Mouse (Mus musculus): Measurements from ENCODE around the gene Poc1b. TPM values are rescaled to one million over a fixed set of nuclear protein-coding genes. Genes with fewer than 3 reads are reported as not detected.

The Poc1b gene
- polyA plus RNA-seq, 1 experiment from 2014 or later, result 11.9 TPM

DNA sequence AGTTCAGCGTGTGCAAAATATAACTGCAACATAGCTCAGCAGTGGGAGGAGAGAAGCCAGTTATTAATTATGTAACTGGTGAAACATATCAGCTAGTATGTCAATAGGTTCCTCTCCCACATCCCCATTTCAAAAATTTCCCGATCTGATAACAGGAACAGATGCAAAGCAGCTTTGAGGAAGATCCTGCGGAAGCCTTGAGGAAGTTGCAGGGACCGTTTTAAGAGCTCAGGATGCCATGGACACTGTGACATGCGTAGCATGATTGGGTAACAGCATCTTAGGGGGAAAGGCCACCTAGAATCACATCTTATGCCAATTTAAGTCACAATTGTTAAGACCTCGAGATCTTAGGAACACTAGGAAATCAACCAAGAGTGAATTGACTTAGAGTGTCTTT lies 16.9 kb upstream of the Poc1b start:
- H3K27me3 ChIP-seq, result no peaks in the 10 kb centered on the region
- no peak overlapping the region for H3K9ac ChIP-seq
- no peaks in the 10 kb centered on the region for H3K9me3 ChIP-seq
- 87% methylated on average over 6 of the region's 6 CpGs for WGBS
- H3K4me1 ChIP-seq (replicated peaks), result no peaks in the 10 kb centered on the region
- no peak overlapping the region for H3K4me3 ChIP-seq
- ATAC-seq (ENCODE audit: low FRiP score), result no peak
- H3K27ac ChIP-seq, result no peak overlapping the region
- no peaks in the 10 kb centered on the region for H3K36me3 ChIP-seq
- no peak overlapping the region for H3K4me2 ChIP-seq

GRCm38 (mm10) chr10:99093364-99093763 lies 13.5 kb upstream of the Poc1b start:
- Histone ChIP-seq H3K4me1 (replicated peaks) (no peaks in the 10 kb centered on the region), H3K9ac (no peak overlapping the region), H3K36me3 (no peaks in the 10 kb centered on the region), H3K4me3 (no peak overlapping the region), H3K4me2 (no peak overlapping the region), H3K27ac (no peak overlapping the region), H3K27me3 (no peaks in the 10 kb centered on the region), H3K9me3 (no peaks in the 10 kb centered on the region)
- WGBS, result 82% methylated on average over 2 of the region's 2 CpGs
- ATAC-seq (ENCODE audit: low FRiP score), result no peak

DNA sequence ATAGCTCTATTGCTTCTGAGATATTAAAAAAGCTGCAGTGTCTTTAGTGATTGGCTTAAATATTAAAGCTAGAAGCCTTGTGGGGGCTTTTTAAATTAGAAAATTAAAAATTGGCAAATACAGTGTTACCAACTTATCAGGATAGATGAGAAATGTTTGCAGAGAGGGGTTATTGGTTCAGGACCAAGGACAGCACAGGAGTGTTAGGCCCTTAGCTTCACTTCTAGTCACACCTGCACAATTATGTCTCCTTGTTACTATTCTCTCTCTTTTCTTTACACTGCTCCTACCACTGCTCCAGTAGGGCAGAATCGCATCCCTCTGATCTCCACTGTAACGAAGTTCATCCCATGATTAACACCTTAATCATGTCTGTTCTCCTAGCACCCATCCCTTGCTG lies 11.7 kb upstream of the Poc1b start:
- H3K27me3 ChIP-seq, result no peaks in the 10 kb centered on the region
- 83% methylated on average over 2 of the region's 2 CpGs for WGBS
- ATAC-seq (ENCODE audit: low FRiP score), result no peak
- H3K4me2 ChIP-seq, result no peak overlapping the region
- H3K4me1 ChIP-seq (replicated peaks), result no peaks in the 10 kb centered on the region
- no peaks in the 10 kb centered on the region for H3K9me3 ChIP-seq
- H3K27ac ChIP-seq, result no peak overlapping the region
- no peak overlapping the region for H3K4me3 ChIP-seq
- H3K36me3 ChIP-seq, result no peaks in the 10 kb centered on the region
- no peak overlapping the region for H3K9ac ChIP-seq

DNA sequence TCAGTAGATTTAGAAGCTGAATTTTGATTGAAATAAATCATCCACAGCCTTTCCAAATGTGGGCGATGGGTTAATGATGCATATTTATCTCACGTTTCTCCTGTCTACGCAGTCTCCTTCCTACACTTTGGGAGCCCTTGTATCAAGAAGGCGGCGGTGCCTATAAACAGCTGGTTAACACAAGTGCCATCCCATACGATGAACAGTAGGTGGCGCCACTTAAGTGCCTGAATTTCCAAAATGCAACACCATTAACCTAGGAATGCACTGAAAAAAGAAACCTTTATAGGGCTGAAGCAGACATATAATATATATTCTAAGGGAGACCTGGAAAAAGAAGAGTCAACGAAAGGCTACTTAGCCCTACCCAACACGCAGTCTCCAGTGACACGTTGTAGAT lies 9.5 kb upstream of the Poc1b start:
- no peak for ATAC-seq (ENCODE audit: low FRiP score)
- Histone ChIP-seq H3K9ac (no peak overlapping the region), H3K36me3 (no peaks in the 10 kb centered on the region), H3K4me3 (no peak overlapping the region), H3K4me2 (no peak overlapping the region), H3K27me3 (no peaks in the 10 kb centered on the region), H3K9me3 (no peaks in the 10 kb centered on the region), H3K4me1 (replicated peaks) (no peaks in the 10 kb centered on the region), H3K27ac (no peak overlapping the region)
- 75% methylated on average over 10 of the region's 10 CpGs for WGBS

DNA sequence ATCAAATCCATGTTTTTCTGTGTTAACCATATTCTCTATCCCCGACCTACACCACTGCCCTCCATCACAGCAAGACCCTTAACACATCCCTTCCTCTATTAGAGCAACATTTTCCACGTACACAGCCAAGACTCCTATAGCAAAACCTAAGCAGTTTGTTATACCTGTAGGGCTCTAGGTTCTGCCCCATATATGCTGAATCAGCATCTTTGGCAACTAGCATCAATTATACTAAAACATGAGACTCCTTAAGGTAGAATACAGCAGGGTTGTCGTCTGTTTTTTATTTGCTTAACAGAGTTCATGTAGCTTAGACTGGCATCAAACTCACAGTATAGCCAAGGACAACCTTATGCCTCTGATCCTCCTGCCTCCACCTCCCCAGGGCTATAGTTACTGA lies 1.3 kb upstream of the Poc1b start:
- peaks cover 16% of the 10 kb centered on the region for H3K36me3 ChIP-seq

DNA sequence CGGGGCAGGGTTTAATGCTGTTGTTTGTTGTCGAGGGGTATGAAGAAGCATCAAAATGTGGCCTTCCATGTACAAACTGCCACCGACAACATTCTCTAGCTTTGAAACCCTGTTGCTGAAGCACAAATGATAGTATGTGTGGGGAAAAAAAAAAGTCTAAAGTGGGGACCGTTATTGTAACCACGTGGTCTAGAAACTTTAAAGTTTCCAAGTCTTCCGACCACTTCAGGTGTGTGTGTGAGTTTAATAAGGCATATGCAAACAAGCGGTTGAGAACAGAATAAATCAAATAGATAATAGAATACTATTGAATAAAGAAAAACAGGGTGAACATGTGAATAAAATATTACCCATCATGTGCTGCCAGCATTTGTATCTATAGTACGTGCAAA lies 529 bp upstream of the Poc1b start:
- 32% methylated on average over 8 of the region's 8 CpGs for WGBS
- ATAC-seq (ENCODE audit: low FRiP score), result 0 out of 2 replicates have a peak, but pooled peaks have one; percentile 1
- no peaks in the 10 kb centered on the region for H3K9me3 ChIP-seq

More for the DNA sequence above, 1.3 kb upstream of the Poc1b start:
- 93% methylated on average over 3 of the region's 3 CpGs for WGBS
- Histone ChIP-seq H3K27ac (no peak overlapping the region), H3K4me1 (replicated peaks) (peaks cover 33% of the 10 kb centered on the region), H3K27me3 (no peaks in the 10 kb centered on the region), H3K9ac (no peak overlapping the region), H3K4me3 (no peak overlapping the region), H3K4me2 (peak overlapping the region; percentile 94; the same call in 1 of the 2 replicates), H3K9me3 (no peaks in the 10 kb centered on the region)
- ATAC-seq (ENCODE audit: low FRiP score), result no peak

GRCm38 (mm10) chr10:99107964-99108363 lies 1.1 kb downstream of the Poc1b start, which contains the start of gene Galnt4:
TSS of gene Galnt4 (plus strand) at chr10:99108159.
- H3K9ac ChIP-seq, result peak within 1 kb of the TSS; percentile 93
- ATAC-seq (ENCODE audit: low FRiP score), result peak; percentile 76
- no peaks in the 10 kb centered on the region for H3K27me3 ChIP-seq
- no peaks in the 10 kb centered on the region for H3K9me3 ChIP-seq
- peak within 1 kb of the TSS; percentile 92 for H3K4me3 ChIP-seq
- peaks cover 48% of the 10 kb centered on the region for H3K4me1 ChIP-seq (replicated peaks)
- WGBS, result under 1% methylated on average over 22 of the region's 22 CpGs
- peak within 1 kb of the TSS; percentile 94 for H3K27ac ChIP-seq
- H3K4me2 ChIP-seq, result peak within 1 kb of the TSS; percentile 94
- peaks cover 23% of the 10 kb centered on the region for H3K36me3 ChIP-seq

More for the DNA sequence above, 529 bp upstream of the Poc1b start:
- peaks cover 40% of the 10 kb centered on the region for H3K4me1 ChIP-seq (replicated peaks)
- peak overlapping the region; percentile 93 for H3K9ac ChIP-seq
- H3K27me3 ChIP-seq, result no peaks in the 10 kb centered on the region
- H3K36me3 ChIP-seq, result peaks cover 23% of the 10 kb centered on the region
- peak overlapping the region; percentile 94 for H3K4me2 ChIP-seq
- H3K27ac ChIP-seq, result no peak overlapping the region
- peak overlapping the region; percentile 92 for H3K4me3 ChIP-seq

GRCm38 (mm10) chr10:99108431-99108982 lies 1.7 kb downstream of the Poc1b start:
- no peak; the same call in 1 of the 2 replicates for ATAC-seq (ENCODE audit: low FRiP score)

DNA sequence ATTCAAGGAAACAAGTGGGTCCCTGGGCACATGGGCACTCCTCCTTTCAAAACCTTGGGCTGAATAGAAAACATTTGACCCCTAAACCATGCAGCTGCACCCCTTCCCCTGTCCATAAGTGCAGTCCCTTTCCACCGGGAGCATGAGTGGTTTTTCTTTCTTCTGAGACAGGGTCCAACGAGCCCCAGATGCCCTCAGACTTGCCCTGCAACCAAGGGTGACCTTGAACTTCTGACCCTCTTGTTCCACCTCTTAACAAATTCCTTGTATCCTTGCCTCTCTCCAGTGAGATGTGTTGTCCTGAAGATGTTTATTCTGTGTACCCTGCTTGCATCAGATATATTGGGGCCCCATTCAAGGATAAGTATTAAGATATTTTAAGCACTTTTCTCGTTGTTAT lies 6.7 kb downstream of the Poc1b start:
- Histone ChIP-seq H3K9ac (no peak overlapping the region), H3K4me1 (replicated peaks) (peaks cover 43% of the 10 kb centered on the region), H3K4me3 (no peak overlapping the region), H3K4me2 (no peak overlapping the region), H3K36me3 (peaks cover 23% of the 10 kb centered on the region), H3K27me3 (no peaks in the 10 kb centered on the region), H3K9me3 (no peaks in the 10 kb centered on the region), H3K27ac (no peak overlapping the region)
- WGBS, result 45% methylated on average over 3 of the region's 3 CpGs
- no peak for ATAC-seq (ENCODE audit: low FRiP score)

More at GRCm38 (mm10) chr10:99108431-99108982, 1.7 kb downstream of the Poc1b start:
- no peak overlapping the region for H3K27ac ChIP-seq
- peak overlapping the region; percentile 92 for H3K4me3 ChIP-seq
- 40% methylated on average over 12 of the region's 12 CpGs for WGBS
- H3K36me3 ChIP-seq, result peaks cover 23% of the 10 kb centered on the region
- H3K27me3 ChIP-seq, result no peaks in the 10 kb centered on the region
- peaks cover 50% of the 10 kb centered on the region for H3K4me1 ChIP-seq (replicated peaks)
- no peaks in the 10 kb centered on the region for H3K9me3 ChIP-seq
- H3K4me2 ChIP-seq, result peak overlapping the region; percentile 94
- peak overlapping the region; percentile 93 for H3K9ac ChIP-seq

DNA sequence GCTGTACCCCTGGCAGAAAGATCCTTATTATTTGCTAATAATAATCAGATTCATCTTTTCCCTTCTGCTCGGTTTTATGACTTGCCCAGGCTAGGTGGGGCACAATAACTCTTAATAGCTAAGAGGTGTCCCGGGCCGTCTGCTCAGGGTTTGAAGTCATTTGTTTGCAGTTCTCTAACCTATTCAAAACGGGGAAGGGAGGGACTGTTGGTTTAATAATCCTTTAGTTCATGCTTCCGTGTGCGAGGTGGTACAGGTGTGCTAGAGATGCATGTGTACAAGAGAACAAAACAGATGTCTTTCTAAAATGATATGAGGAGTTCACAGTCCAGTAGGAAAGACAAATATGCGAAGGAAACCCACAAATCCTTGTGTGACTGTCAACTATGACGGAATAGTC lies 7.5 kb downstream of the Poc1b start:
- Histone ChIP-seq H3K36me3 (peaks cover 22% of the 10 kb centered on the region), H3K9me3 (no peaks in the 10 kb centered on the region), H3K4me2 (no peak overlapping the region), H3K27me3 (no peaks in the 10 kb centered on the region), H3K27ac (no peak overlapping the region), H3K9ac (no peak overlapping the region), H3K4me3 (no peak overlapping the region), H3K4me1 (replicated peaks) (peaks cover 35% of the 10 kb centered on the region)
- no peak for ATAC-seq (ENCODE audit: low FRiP score)
- 88% methylated on average over 8 of the region's 8 CpGs for WGBS

GRCm38 (mm10) chr10:99115471-99116236 lies 8.8 kb downstream of the Poc1b start:
- H3K27me3 ChIP-seq, result no peaks in the 10 kb centered on the region
- no peak overlapping the region for H3K9ac ChIP-seq
- H3K9me3 ChIP-seq, result no peaks in the 10 kb centered on the region
- no peak for ATAC-seq (ENCODE audit: low FRiP score)
- H3K4me1 ChIP-seq (replicated peaks), result peaks cover 26% of the 10 kb centered on the region
- 65% methylated on average over 17 of the region's 18 CpGs for WGBS
- H3K36me3 ChIP-seq, result peaks cover 10% of the 10 kb centered on the region
- no peak overlapping the region for H3K4me2 ChIP-seq
- H3K27ac ChIP-seq, result no peak overlapping the region
- no peak overlapping the region for H3K4me3 ChIP-seq

DNA sequence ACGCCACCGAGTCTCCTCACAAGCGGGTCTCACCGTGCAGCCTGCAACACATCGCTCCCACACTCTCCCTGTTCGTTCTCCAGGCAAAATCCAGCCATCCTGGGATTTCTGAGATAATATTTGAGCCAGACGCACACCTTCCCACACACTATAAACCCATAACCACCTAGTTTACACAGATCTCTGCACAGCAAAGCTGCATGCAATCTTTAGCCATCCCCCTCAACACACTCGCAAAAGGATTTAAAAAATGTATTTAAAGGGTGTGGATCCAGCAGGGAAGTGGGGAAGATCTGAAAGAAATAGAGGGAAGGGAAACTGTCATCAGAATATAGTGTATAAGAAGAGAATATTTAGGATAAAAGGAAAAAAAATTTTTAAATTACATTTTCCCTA lies 9.4 kb downstream of the Poc1b start:
- peaks cover 21% of the 10 kb centered on the region for H3K4me1 ChIP-seq (replicated peaks)
- no peak overlapping the region for H3K27ac ChIP-seq
- H3K36me3 ChIP-seq, result peaks cover 4% of the 10 kb centered on the region
- H3K9me3 ChIP-seq, result no peaks in the 10 kb centered on the region
- no peak overlapping the region for H3K4me2 ChIP-seq
- no peak for ATAC-seq (ENCODE audit: low FRiP score)
- H3K4me3 ChIP-seq, result no peak overlapping the region
- no peaks in the 10 kb centered on the region for H3K27me3 ChIP-seq
- whole genome bisulfite sequencing, result 78% methylated on average over 8 of the region's 8 CpGs
- no peak overlapping the region for H3K9ac ChIP-seq
